Mouse (Mus musculus) heart, postnatal 0 days (tissue): ENCODE data around the gene Syn3.

Experiments
- CTCF ChIP-seq: IDR thresholded peaks from 2 replicates; pipeline ENCODE4 v1.5.1; 2016; ENCODE audit warnings: antibody characterized with exemption, control low read depth, low read depth
- EP300 ChIP-seq: IDR thresholded peaks from 2 replicates; pipeline ENCODE4 v1.6.1; 2016; ENCODE audit warnings: antibody characterized with exemption, low read depth

- TF ChIP-seq CTCF (no peak), EP300 (no peak)
Measured at GRCm38 (mm10) chr10:86329241-86329882, 169.3 kb downstream of the Syn3 start.
